Mouse (Mus musculus) spleen, adult 2 months (tissue): Measurements from ENCODE around the gene Dnah7c.
"Not testable (repeated sequence)": the region's sequence is repeated elsewhere in the genome, so short reads cannot be mapped to it uniquely, and the experiment has no call there.

Experiments used
- CTCF ChIP-seq: fragments of 200-500 bp; IDR thresholded peaks from 2 replicates; pipeline ENCODE4 v1.5.1; 2011; ENCODE audit warnings: mild to moderate bottlenecking, inconsistent platforms; ENCODE audit not compliant: insufficient read depth, insufficient read length, insufficient replicate concordance; ENCODE audit errors: extremely low read depth
- POLR2A ChIP-seq: fragments of 200-500 bp; IDR thresholded peaks from 2 replicates; pipeline ENCODE4 v1.6.1; 2011; ENCODE audit warnings: low read depth, low read length, inconsistent platforms

DNA sequence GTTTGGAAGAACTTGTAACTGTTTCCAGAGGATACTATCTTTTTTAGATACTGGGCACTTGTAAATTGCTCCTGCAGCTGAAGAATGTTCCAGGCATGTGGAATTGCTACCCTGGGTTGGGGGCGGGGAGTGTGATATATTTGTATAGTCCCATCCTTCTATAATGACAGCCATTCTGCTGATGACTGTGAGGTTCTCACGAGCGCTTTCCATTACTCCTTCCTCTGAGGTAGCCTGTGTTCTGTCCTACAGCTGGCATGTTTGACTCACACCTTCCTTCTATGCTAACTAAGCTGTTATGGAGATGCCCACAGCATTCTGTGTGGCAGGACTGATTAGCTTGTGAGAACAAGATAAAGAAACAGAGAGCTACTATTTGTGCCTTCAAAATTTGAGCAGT lies 339.2 kb downstream of the Dnah7c start:
- not testable (repeated sequence) for TF ChIP-seq POLR2A, CTCF
